Mouse (Mus musculus): ENCODE measurements around the gene Pi16. TPM values are rescaled to one million over a fixed set of nuclear protein-coding genes. Genes with fewer than 3 reads are reported as not detected.
"Not testable (repeated sequence)": the region's sequence is repeated elsewhere in the genome, so short reads cannot be mapped to it uniquely, and the experiment has no call there.

Pi16 gene
- total and polyA plus RNA-seq, 2 experiments from 2014 or later = 2.0 to 5.7 TPM

- peak overlapping the region; percentile 92 for H3K4me3 ChIP-seq (ENCODE audit: low read depth, low read length)
- DNase-seq (peak; percentile 66), ATAC-seq (peak; percentile 52)
- H3K4me2 ChIP-seq (ENCODE audit: low read depth) = peak overlapping the region; percentile 60
- H3K9ac ChIP-seq = peak overlapping the region; percentile 95
- H3K9me3 ChIP-seq (ENCODE audit: low read length) = no peaks in the 10 kb centered on the region
- H3K27ac ChIP-seq (ENCODE audit: low read depth, low read length) = peak overlapping the region; percentile 93
- WGBS = under 1% methylated on average over 43 of the region's 45 CpGs
- H3K27me3 ChIP-seq (ENCODE audit: insufficient read depth, low read length) = no peaks in the 10 kb centered on the region
- TF ChIP-seq CTCF (IDR thresholded peaks at IDR 0.05; ENCODE audit: low read depth) = no peak
- H3K4me1 ChIP-seq (ENCODE audit: insufficient read depth) = peaks cover 6% of the 10 kb centered on the region; the same call in 1 of the 2 replicates
- peaks cover 7% of the 10 kb centered on the region; the same call in 1 of the 2 replicates for H3K36me3 ChIP-seq (ENCODE audit: insufficient read depth)
Measured at GRCm38 (mm10) chr17:29347126-29347644, 29.7 kb downstream of the Pi16 start.

- WGBS = 2% methylated on average over 43 of the region's 53 CpGs
- H3K9me3 ChIP-seq (ENCODE audit: low read length) = no peaks in the 10 kb centered on the region
- ATAC-seq (peak; percentile 83), DNase-seq (peak; percentile 94)
- H3K4me2 ChIP-seq (ENCODE audit: low read depth) = peak within 1 kb of the TSS; percentile 60
- no peak for TF ChIP-seq CTCF (IDR thresholded peaks at IDR 0.05; ENCODE audit: low read depth)
- H3K4me3 ChIP-seq (ENCODE audit: low read depth, low read length) = peak within 1 kb of the TSS; percentile 92
- peak within 1 kb of the TSS; percentile 93 for H3K27ac ChIP-seq (ENCODE audit: low read depth, low read length)
- peaks cover 1% of the 10 kb centered on the region; the same call in 1 of the 2 replicates for H3K36me3 ChIP-seq (ENCODE audit: insufficient read depth)
- H3K9ac ChIP-seq = peak within 1 kb of the TSS; percentile 95
- H3K4me1 ChIP-seq (ENCODE audit: insufficient read depth) = peaks cover 6% of the 10 kb centered on the region; the same call in 1 of the 2 replicates
- no peaks in the 10 kb centered on the region for H3K27me3 ChIP-seq (ENCODE audit: insufficient read depth, low read length)
Measured at GRCm38 (mm10) chr17:29347645-29348256, 30.3 kb downstream of the Pi16 start, which contains the start of gene Mtch1. Mtch1 (minus strand) TSS chr17:29347934.

- Histone ChIP-seq H3K36me3 (ENCODE audit: insufficient read depth) (no peaks in the 10 kb centered on the region), H3K4me2 (ENCODE audit: low read depth) (no peak overlapping the region), H3K27me3 (ENCODE audit: insufficient read depth, low read length) (no peaks in the 10 kb centered on the region), H3K9me3 (ENCODE audit: low read length) (no peaks in the 10 kb centered on the region), H3K9ac (no peak overlapping the region), H3K4me3 (ENCODE audit: low read depth, low read length) (no peak overlapping the region), H3K27ac (ENCODE audit: low read depth, low read length) (no peak overlapping the region), H3K4me1 (ENCODE audit: insufficient read depth) (peaks cover 6% of the 10 kb centered on the region; the same call in 1 of the 2 replicates)
- DNase-seq (no peak), ATAC-seq (no peak)
- no peak for TF ChIP-seq CTCF (IDR thresholded peaks at IDR 0.05; ENCODE audit: low read depth)
- WGBS = 71% methylated on average over 2 of the region's 2 CpGs
Measured at GRCm38 (mm10) chr17:29348996-29349395, 31.5 kb downstream of the Pi16 start.

GRCm38 (mm10) chr17:29351056-29351455 lies 33.6 kb downstream of the Pi16 start:
- not testable (repeated sequence) for ATAC-seq; DNase-seq; H3K27me3 ChIP-seq (ENCODE audit: insufficient read depth, low read length); H3K36me3 ChIP-seq (ENCODE audit: insufficient read depth); H3K4me2 ChIP-seq (ENCODE audit: low read depth); H3K27ac ChIP-seq (ENCODE audit: low read depth, low read length); H3K4me3 ChIP-seq (ENCODE audit: low read depth, low read length); H3K9me3 ChIP-seq (ENCODE audit: low read length); H3K9ac ChIP-seq
- peaks cover 15% of the 10 kb centered on the region for H3K4me1 ChIP-seq (ENCODE audit: insufficient read depth)
- 58% methylated on average over 5 of the region's 5 CpGs for WGBS

GRCm38 (mm10) chr17:29355461-29355840 lies 38.0 kb downstream of the Pi16 start:
- Histone ChIP-seq H3K27ac (ENCODE audit: low read depth, low read length) (peak overlapping the region; percentile 91), H3K9me3 (ENCODE audit: low read length) (no peaks in the 10 kb centered on the region), H3K9ac (peak overlapping the region; percentile 56; the same call in 1 of the 2 replicates), H3K36me3 (ENCODE audit: insufficient read depth) (no peaks in the 10 kb centered on the region), H3K4me2 (ENCODE audit: low read depth) (no peak overlapping the region), H3K4me1 (ENCODE audit: insufficient read depth) (peaks cover 23% of the 10 kb centered on the region), H3K27me3 (ENCODE audit: insufficient read depth, low read length) (no peaks in the 10 kb centered on the region), H3K4me3 (ENCODE audit: low read depth, low read length) (no peak overlapping the region)
- DNase-seq (peak; percentile 59), ATAC-seq (peak; percentile 40)
- WGBS = 14% methylated on average over 5 of the region's 5 CpGs
- TF ChIP-seq CTCF (IDR thresholded peaks at IDR 0.05; ENCODE audit: low read depth) = no peak

- Histone ChIP-seq H3K4me3 (ENCODE audit: low read depth, low read length) (peak overlapping the region; percentile 9; the same call in 1 of the 2 replicates), H3K36me3 (ENCODE audit: insufficient read depth) (no peaks in the 10 kb centered on the region), H3K27ac (ENCODE audit: low read depth, low read length) (peak overlapping the region; percentile 91), H3K4me1 (ENCODE audit: insufficient read depth) (peaks cover 23% of the 10 kb centered on the region), H3K9ac (peak overlapping the region; percentile 56), H3K9me3 (ENCODE audit: low read length) (no peaks in the 10 kb centered on the region), H3K4me2 (ENCODE audit: low read depth) (peak overlapping the region; percentile 52), H3K27me3 (ENCODE audit: insufficient read depth, low read length) (no peaks in the 10 kb centered on the region)
- TF ChIP-seq CTCF (IDR thresholded peaks at IDR 0.05; ENCODE audit: low read depth) = no peak
- 5% methylated on average over 17 of the region's 17 CpGs for WGBS
- DNase-seq (peak; percentile 64), ATAC-seq (peak; percentile 32)
Measured at GRCm38 (mm10) chr17:29355841-29356478, 38.5 kb downstream of the Pi16 start.

GRCm38 (mm10) chr17:29356479-29356856 lies 39.0 kb downstream of the Pi16 start:
- DNase-seq = peak; percentile 86
- peak; percentile 95 for ATAC-seq
- TF ChIP-seq CTCF (IDR thresholded peaks at IDR 0.05; ENCODE audit: low read depth) = no peak
- WGBS = 4% methylated on average over 11 of the region's 11 CpGs
- peak overlapping the region; percentile 56 for H3K9ac ChIP-seq
- peak overlapping the region; percentile 28 for H3K4me3 ChIP-seq (ENCODE audit: low read depth, low read length)
- peak overlapping the region; percentile 52 for H3K4me2 ChIP-seq (ENCODE audit: low read depth)
- no peaks in the 10 kb centered on the region for H3K9me3 ChIP-seq (ENCODE audit: low read length)
- peaks cover 23% of the 10 kb centered on the region for H3K4me1 ChIP-seq (ENCODE audit: insufficient read depth)
- H3K27ac ChIP-seq (ENCODE audit: low read depth, low read length) = peak overlapping the region; percentile 91
- no peaks in the 10 kb centered on the region for H3K27me3 ChIP-seq (ENCODE audit: insufficient read depth, low read length)
- H3K36me3 ChIP-seq (ENCODE audit: insufficient read depth) = no peaks in the 10 kb centered on the region
